Mouse (Mus musculus) C2C12 (cell line): ENCODE measurements around the gene Zfp607b.
A peak's percentile ranks its signal among the peaks of the same experiment; 100 is the strongest.

ENCODE experiments used
- CTCF ChIP-seq: IDR thresholded peaks from one replicate; pipeline ENCODE4 v1.5.1; 2011; ENCODE audit not compliant: control insufficient read depth, insufficient read depth, insufficient read length
- MAX ChIP-seq: IDR thresholded peaks from one replicate; pipeline ENCODE4 v1.6.1; 2011; ENCODE audit warnings: mild to moderate bottlenecking, control low read depth
- MYOD1 ChIP-seq: IDR thresholded peaks from one replicate; pipeline ENCODE4 v1.6.1; 2011; ENCODE audit warnings: low read depth; ENCODE audit not compliant: control insufficient read depth, insufficient read length
- MYOG ChIP-seq: IDR thresholded peaks from one replicate; pipeline ENCODE4 v1.6.1; 2011; ENCODE audit not compliant: control insufficient read depth, insufficient read length; ENCODE audit errors: extremely low read depth
- USF1 ChIP-seq: IDR thresholded peaks from one replicate; pipeline ENCODE4 v1.6.1; 2011; ENCODE audit warnings: low read depth, mild to moderate bottlenecking, control low read depth, moderate library complexity

DNA sequence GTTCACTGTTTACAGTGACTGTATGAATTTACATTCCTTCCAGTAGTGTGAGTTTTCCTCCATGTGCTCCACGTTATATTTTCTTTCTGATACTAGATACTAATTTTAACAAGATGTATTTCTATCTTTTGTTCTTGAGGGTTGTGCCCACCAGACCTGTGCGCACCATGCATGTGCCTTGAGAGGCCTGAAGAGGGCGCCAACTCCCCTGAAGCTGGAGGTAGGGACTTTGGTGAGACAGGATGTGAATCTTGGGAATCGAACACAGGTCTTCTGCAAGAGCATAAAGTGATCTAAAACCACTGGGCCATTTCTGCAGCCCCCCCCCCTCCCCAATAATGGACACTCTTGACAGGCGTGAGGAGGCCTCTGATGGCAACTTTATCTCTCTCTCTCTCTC, 1.9 kb downstream of the Zfp607b start:
- TF ChIP-seq CTCF: peak; percentile 42
- no peak for TF ChIP-seq MYOG
- no peak for TF ChIP-seq USF1
- no peak for TF ChIP-seq MAX
- no peak for TF ChIP-seq MYOD1
